Mouse (Mus musculus): ENCODE measurements around the gene Txnl4b. TPM values are rescaled to one million over a fixed set of nuclear protein-coding genes. Genes with fewer than 3 reads are reported as not detected.

Gene Txnl4b
- polyA plus RNA-seq, 1 experiment from 2014 or later, result 27.1 TPM

- no peak overlapping the region for H3K27ac ChIP-seq (replicated peaks)
- H3K4me3 ChIP-seq, result no peak overlapping the region
- WGBS, result 76% methylated on average over 4 of the region's 4 CpGs
- peaks cover 18% of the 10 kb centered on the region for H3K36me3 ChIP-seq
- H3K9me3 ChIP-seq, result no peaks in the 10 kb centered on the region
- H3K27me3 ChIP-seq, result no peaks in the 10 kb centered on the region
- no peak overlapping the region for H3K9ac ChIP-seq (replicated peaks)
- H3K4me1 ChIP-seq, result no peaks in the 10 kb centered on the region
- H3K4me2 ChIP-seq (replicated peaks), result no peak overlapping the region
- no peak for ATAC-seq (ENCODE audit: low FRiP score, low read depth)
Measured at GRCm38 (mm10) chr8:109576311-109576710, 10.6 kb downstream of the Txnl4b start.

DNA sequence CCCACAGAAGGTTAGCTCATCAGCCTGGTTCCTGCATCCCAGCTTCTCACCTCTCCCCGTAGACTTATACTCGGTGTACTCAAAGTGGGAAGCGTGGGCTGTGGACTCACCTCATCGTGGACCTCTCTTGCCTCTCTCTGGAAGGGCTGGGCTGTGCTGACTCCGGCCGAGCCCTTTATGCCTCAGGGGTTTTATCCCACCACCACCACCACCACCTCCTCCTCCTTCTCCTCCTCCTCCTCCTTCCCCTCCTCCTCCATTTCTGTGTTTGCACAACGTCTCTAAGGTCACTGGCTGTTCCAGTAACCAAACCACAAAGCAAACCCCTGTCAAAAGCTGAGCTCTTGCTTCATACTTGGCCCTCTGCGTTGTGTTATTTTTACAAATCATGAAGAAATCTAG is 13.2 kb downstream of the Txnl4b start, which contains the start of gene Hp:
Gene Hp (minus strand): TSS at position 273 of the 402 bp plus-strand sequence.
- no peaks in the 10 kb centered on the region for H3K9me3 ChIP-seq
- H3K36me3 ChIP-seq, result no peaks in the 10 kb centered on the region
- no peaks in the 10 kb centered on the region for H3K4me1 ChIP-seq
- no peak for ATAC-seq (ENCODE audit: low FRiP score, low read depth)
- no peak within 1 kb of the TSS for H3K27ac ChIP-seq (replicated peaks)
- no peaks in the 10 kb centered on the region for H3K27me3 ChIP-seq
- H3K4me3 ChIP-seq, result no peak within 1 kb of the TSS
- H3K4me2 ChIP-seq (replicated peaks), result no peak within 1 kb of the TSS
- no peak within 1 kb of the TSS for H3K9ac ChIP-seq (replicated peaks)
- WGBS, result 73% methylated on average over 8 of the region's 8 CpGs

GRCm38 (mm10) chr8:109584293-109584692 is 18.6 kb downstream of the Txnl4b start:
- H3K9ac ChIP-seq (replicated peaks), result no peak overlapping the region
- no peaks in the 10 kb centered on the region for H3K4me1 ChIP-seq
- 83% methylated on average over 4 of the region's 4 CpGs for WGBS
- H3K4me2 ChIP-seq (replicated peaks), result no peak overlapping the region
- H3K27ac ChIP-seq (replicated peaks), result no peak overlapping the region
- no peak overlapping the region for H3K4me3 ChIP-seq
- no peaks in the 10 kb centered on the region for H3K9me3 ChIP-seq
- H3K27me3 ChIP-seq, result no peaks in the 10 kb centered on the region
- no peak for ATAC-seq (ENCODE audit: low FRiP score, low read depth)
- no peaks in the 10 kb centered on the region for H3K36me3 ChIP-seq

- no peaks in the 10 kb centered on the region for H3K4me1 ChIP-seq
- H3K9ac ChIP-seq (replicated peaks), result no peak overlapping the region
- ATAC-seq (ENCODE audit: low FRiP score, low read depth), result no peak
- H3K4me2 ChIP-seq (replicated peaks), result no peak overlapping the region
- H3K27me3 ChIP-seq, result no peaks in the 10 kb centered on the region
- H3K36me3 ChIP-seq, result no peaks in the 10 kb centered on the region
- no peak overlapping the region for H3K4me3 ChIP-seq
- H3K27ac ChIP-seq (replicated peaks), result no peak overlapping the region
- no peaks in the 10 kb centered on the region for H3K9me3 ChIP-seq
- 77% methylated on average over 3 of the region's 3 CpGs for WGBS
Measured at GRCm38 (mm10) chr8:109584830-109585229, 19.1 kb downstream of the Txnl4b start.

DNA sequence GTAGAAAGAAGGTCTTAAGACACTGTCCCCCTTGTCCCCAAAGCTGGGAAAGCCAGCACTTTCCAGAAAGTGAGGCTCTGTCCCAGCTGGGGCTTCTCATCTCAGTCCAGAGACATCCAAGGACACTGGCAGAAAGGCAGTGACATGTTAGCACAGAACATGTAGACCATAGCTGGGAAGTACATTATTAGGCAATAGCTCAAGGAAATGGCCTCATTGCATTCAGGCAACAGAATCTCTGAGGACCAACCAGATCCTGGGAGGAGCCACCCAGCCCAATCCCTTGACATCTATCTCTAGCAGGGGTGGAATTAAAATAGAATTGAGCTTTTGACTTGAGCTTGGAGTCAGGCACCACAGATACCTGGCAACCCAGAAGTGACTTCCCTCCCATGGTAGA is 20.0 kb downstream of the Txnl4b start:
- Histone ChIP-seq H3K27me3 (no peaks in the 10 kb centered on the region), H3K4me2 (replicated peaks) (no peak overlapping the region), H3K9me3 (no peaks in the 10 kb centered on the region), H3K9ac (replicated peaks) (no peak overlapping the region), H3K27ac (replicated peaks) (no peak overlapping the region), H3K36me3 (no peaks in the 10 kb centered on the region), H3K4me1 (no peaks in the 10 kb centered on the region), H3K4me3 (no peak overlapping the region)
- no peak for ATAC-seq (ENCODE audit: low FRiP score, low read depth)

- ATAC-seq (ENCODE audit: low FRiP score, low read depth), result no peak
Measured at GRCm38 (mm10) chr8:109586972-109587504, 21.3 kb downstream of the Txnl4b start.

DNA sequence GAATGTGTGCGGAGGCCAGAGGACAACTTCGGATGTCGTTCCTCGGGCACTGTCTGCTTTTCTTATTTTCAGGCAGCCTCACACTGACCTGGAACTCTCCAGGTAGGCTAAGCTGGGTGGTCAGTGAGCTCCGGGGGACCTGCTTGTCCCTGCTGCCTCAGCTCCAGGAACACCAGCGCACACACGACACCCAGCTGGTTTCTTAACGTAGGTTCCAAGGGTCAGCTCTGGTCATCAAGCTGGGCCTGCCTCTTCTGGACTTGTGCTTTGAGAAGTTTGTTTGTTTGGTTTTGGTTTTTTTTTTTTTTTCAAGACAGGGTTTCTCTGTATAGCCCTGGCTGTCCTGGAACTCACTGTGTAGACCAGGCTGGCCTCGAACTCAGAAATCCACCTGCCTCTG is 25.2 kb downstream of the Txnl4b start:
- WGBS, result 89% methylated on average over 9 of the region's 9 CpGs

More at GRCm38 (mm10) chr8:109586972-109587504, 21.3 kb downstream of the Txnl4b start:
- Histone ChIP-seq H3K9ac (replicated peaks) (no peak overlapping the region), H3K27me3 (no peaks in the 10 kb centered on the region), H3K9me3 (no peaks in the 10 kb centered on the region), H3K27ac (replicated peaks) (no peak overlapping the region), H3K4me3 (no peak overlapping the region), H3K4me1 (no peaks in the 10 kb centered on the region), H3K4me2 (replicated peaks) (no peak overlapping the region), H3K36me3 (0 out of 2 replicates have a peak, but pooled peaks cover 6% of the 10 kb centered on the region)
- WGBS, result 74% methylated on average over 7 of the region's 7 CpGs

DNA sequence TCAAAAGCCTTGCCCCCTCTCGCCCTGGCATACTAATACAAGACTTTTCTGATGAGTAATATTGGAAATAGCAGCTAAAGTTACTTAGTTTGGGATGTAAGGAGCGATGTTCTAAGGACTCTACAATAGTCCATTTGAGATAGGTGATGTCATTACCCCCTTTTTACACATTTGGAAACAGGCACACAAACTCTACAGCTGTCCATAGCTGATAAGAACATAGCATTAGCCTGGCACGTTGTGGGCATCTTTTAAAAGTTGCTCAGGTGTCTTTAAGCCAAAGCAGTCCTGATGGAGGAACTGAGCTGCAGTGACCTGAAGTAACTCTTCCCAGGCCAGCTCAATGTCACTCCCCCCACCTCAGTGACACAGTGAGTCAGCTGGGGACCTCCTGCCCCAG is 25.7 kb downstream of the Txnl4b start:
- ATAC-seq (ENCODE audit: low FRiP score, low read depth), result no peak
- no peak overlapping the region for H3K9ac ChIP-seq (replicated peaks)
- 88% methylated on average over 3 of the region's 3 CpGs for WGBS
- H3K4me2 ChIP-seq (replicated peaks), result no peak overlapping the region
- no peaks in the 10 kb centered on the region for H3K9me3 ChIP-seq
- no peak overlapping the region for H3K4me3 ChIP-seq
- H3K4me1 ChIP-seq, result no peaks in the 10 kb centered on the region
- H3K27ac ChIP-seq (replicated peaks), result no peak overlapping the region
- H3K36me3 ChIP-seq, result peaks cover 35% of the 10 kb centered on the region
- H3K27me3 ChIP-seq, result no peaks in the 10 kb centered on the region

More for the DNA sequence above, 25.2 kb downstream of the Txnl4b start:
- no peak overlapping the region for H3K27ac ChIP-seq (replicated peaks)
- no peaks in the 10 kb centered on the region for H3K4me1 ChIP-seq
- no peaks in the 10 kb centered on the region for H3K27me3 ChIP-seq
- H3K36me3 ChIP-seq, result peaks cover 35% of the 10 kb centered on the region
- ATAC-seq (ENCODE audit: low FRiP score, low read depth), result no peak
- H3K9ac ChIP-seq (replicated peaks), result no peak overlapping the region
- no peaks in the 10 kb centered on the region for H3K9me3 ChIP-seq
- no peak overlapping the region for H3K4me2 ChIP-seq (replicated peaks)
- H3K4me3 ChIP-seq, result no peak overlapping the region

GRCm38 (mm10) chr8:109592164-109592563 is 26.5 kb downstream of the Txnl4b start:
- no peak for ATAC-seq (ENCODE audit: low FRiP score, low read depth)
- Histone ChIP-seq H3K4me2 (replicated peaks) (no peak overlapping the region), H3K9me3 (no peaks in the 10 kb centered on the region), H3K27me3 (no peaks in the 10 kb centered on the region), H3K36me3 (peaks cover 35% of the 10 kb centered on the region), H3K4me3 (no peak overlapping the region), H3K9ac (replicated peaks) (no peak overlapping the region), H3K27ac (replicated peaks) (no peak overlapping the region), H3K4me1 (no peaks in the 10 kb centered on the region)
- 94% methylated on average over 5 of the region's 5 CpGs for WGBS

- Histone ChIP-seq H3K27ac (replicated peaks) (no peak overlapping the region), H3K9me3 (no peaks in the 10 kb centered on the region), H3K4me3 (no peak overlapping the region), H3K36me3 (peaks cover 35% of the 10 kb centered on the region), H3K9ac (replicated peaks) (no peak overlapping the region), H3K27me3 (no peaks in the 10 kb centered on the region), H3K4me1 (no peaks in the 10 kb centered on the region), H3K4me2 (replicated peaks) (no peak overlapping the region)
- no peak for ATAC-seq (ENCODE audit: low FRiP score, low read depth)
- WGBS, result 80% methylated on average over 6 of the region's 6 CpGs
Measured at GRCm38 (mm10) chr8:109593117-109593788, 27.6 kb downstream of the Txnl4b start.

GRCm38 (mm10) chr8:109595854-109596253 is 30.2 kb downstream of the Txnl4b start:
- Histone ChIP-seq H3K9me3 (no peaks in the 10 kb centered on the region), H3K4me3 (no peak overlapping the region), H3K9ac (replicated peaks) (no peak overlapping the region), H3K27ac (replicated peaks) (no peak overlapping the region), H3K4me1 (no peaks in the 10 kb centered on the region), H3K27me3 (no peaks in the 10 kb centered on the region), H3K36me3 (peaks cover 46% of the 10 kb centered on the region), H3K4me2 (replicated peaks) (no peak overlapping the region)
- 51% methylated on average over 8 of the region's 8 CpGs for WGBS
- no peak for ATAC-seq (ENCODE audit: low FRiP score, low read depth)

GRCm38 (mm10) chr8:109606725-109607124 is 41.0 kb downstream of the Txnl4b start:
- no peak for ATAC-seq (ENCODE audit: low FRiP score, low read depth)
- peaks cover 28% of the 10 kb centered on the region for H3K36me3 ChIP-seq
- no peak overlapping the region for H3K27ac ChIP-seq (replicated peaks)
- 85% methylated on average over 2 of the region's 2 CpGs for WGBS
- no peak overlapping the region for H3K4me2 ChIP-seq (replicated peaks)
- H3K27me3 ChIP-seq, result no peaks in the 10 kb centered on the region
- no peaks in the 10 kb centered on the region for H3K9me3 ChIP-seq
- H3K4me1 ChIP-seq, result peaks cover 11% of the 10 kb centered on the region
- H3K4me3 ChIP-seq, result no peak overlapping the region
- H3K9ac ChIP-seq (replicated peaks), result no peak overlapping the region

Measured in midbrain, embryonic 12.5 days (tissue).